Mouse (Mus musculus) layer of hippocampus, adult 18-20 months (tissue): Measurements from ENCODE around the gene Olfr898. TPM values are rescaled to one million over a fixed set of nuclear protein-coding genes. Genes with fewer than 3 reads are reported as not detected.

Source experiments
- DNase-seq, 2 experiments: peaks; one replicate each; pipeline ENCODE4 v3.0.0; 2022; ENCODE audit warnings: low spot score in 2 of 2
- long read RNA-seq: library from polyadenylated mRNA; stranded (forward); transcript quantifications from one replicate; pipeline ENCODE4 v2.0.0, GENCODE M21; 2021
- total RNA-seq, 2 experiments: library from RNA; stranded (reverse); gene quantifications; 2 replicates each; pipeline ENCODE4 v1.2.3; 2021

Gene Olfr898
- total RNA-seq, result not detected
- long read RNA-seq, result 0 reads

GRCm38 (mm10) chr9:38348111-38348510 is at the start of gene Olfr898:
TSS of gene Olfr898 (plus strand) at chr9:38348411.
- DNase-seq, result no peak

- DNase-seq, result no peak
Observed at GRCm38 (mm10) chr9:38328760-38329159, 19.5 kb upstream of the Olfr898 start, which contains the start of gene Olfr25. TSS of gene Olfr25 (plus strand) at chr9:38329060.

GRCm38 (mm10) chr9:38366596-38366995 is 18.4 kb downstream of the Olfr898 start, which contains the start of gene Olfr250:
TSS of gene Olfr250 (plus strand) at chr9:38366896.
- no peak for DNase-seq

- DNase-seq, result no peak
Observed at GRCm38 (mm10) chr9:38376786-38377185, 28.6 kb downstream of the Olfr898 start, which contains the start of gene Olfr251. TSS of gene Olfr251 (plus strand) at chr9:38377086.

- no peak for DNase-seq
Observed at GRCm38 (mm10) chr9:38401398-38401797, 53.2 kb downstream of the Olfr898 start, which contains the start of gene Olfr147. TSS of gene Olfr147 (plus strand) at chr9:38401698.

Other genes with a start within 250 kb of the Olfr898 start
- not detected for gene Olfr888, start 240.3 kb upstream of the Olfr898 start, total RNA-seq
- not detected for gene Olfr889, start 233.2 kb upstream of the Olfr898 start, total RNA-seq
- gene Olfr890, start 205.9 kb upstream of the Olfr898 start, total RNA-seq, result not detected
- not detected for gene Olfr891, start 167.6 kb upstream of the Olfr898 start, total RNA-seq
- gene Olfr893, start 140.0 kb upstream of the Olfr898 start, total RNA-seq, result not detected
- gene Olfr894, start 130.4 kb upstream of the Olfr898 start, total RNA-seq, result not detected
- gene Olfr143, start 95.6 kb upstream of the Olfr898 start, total RNA-seq, result not detected
- gene Olfr895, start 80.6 kb upstream of the Olfr898 start, total RNA-seq, result not detected
- gene Olfr896-ps1, start 57.3 kb upstream of the Olfr898 start, total RNA-seq, result not detected
- not detected for gene Olfr25, start 19.4 kb upstream of the Olfr898 start, total RNA-seq
- gene Olfr250, start 18.5 kb downstream of the Olfr898 start, total RNA-seq, result not detected
- not detected for gene Olfr251, start 28.7 kb downstream of the Olfr898 start, total RNA-seq
- gene Olfr147, start 53.3 kb downstream of the Olfr898 start, total RNA-seq, result not detected
- not detected for gene Olfr901, start 81.0 kb downstream of the Olfr898 start, total RNA-seq
- gene Olfr902, start 99.2 kb downstream of the Olfr898 start, total RNA-seq, result not detected
- not detected for gene Olfr904, start 114.7 kb downstream of the Olfr898 start, total RNA-seq
- gene Olfr905, start 122.7 kb downstream of the Olfr898 start, total RNA-seq, result not detected
- gene Olfr906, start 138.7 kb downstream of the Olfr898 start, total RNA-seq, result not detected
- not detected for gene Olfr907, start 147.4 kb downstream of the Olfr898 start, total RNA-seq
- gene Olfr911-ps1, start 173.2 kb downstream of the Olfr898 start, total RNA-seq, result not detected
- not detected for gene Olfr910, start 189.4 kb downstream of the Olfr898 start, total RNA-seq
- gene Olfr912, start 231.8 kb downstream of the Olfr898 start, total RNA-seq, result not detected
- not detected for gene Olfr913, start 244.3 kb downstream of the Olfr898 start, total RNA-seq